Mouse (Mus musculus) hindbrain, embryonic 13.5 days (tissue): ENCODE measurements around the gene Rsad2. TPM values are rescaled to one million over a fixed set of nuclear protein-coding genes. Genes with fewer than 3 reads are reported as not detected.

Source experiments
- microRNA-seq: library from miRNA; unstranded; fragments of <30 nt; microRNA quantifications from one replicate; pipeline ENCODE4, GENCODE M21; 2016
- polyA plus RNA-seq: library from polyadenylated mRNA; unstranded; fragments of >200 nt; fragmentation: Nextera tagmentation; extraction: Ambion mirVana; gene quantifications from 2 replicates; pipeline ENCODE4 v1.2.1, GENCODE M21; 2015

The Rsad2 gene
- polyA plus RNA-seq, 1 experiment from 2014 or later = 0.44 TPM

Small RNAs within 50 kb of the gene (microRNA-seq; reads per million reads assigned to microRNA genes)
- gene Mir6538 = 3.7 reads per million, percentile 10 among the genes with 10 or more reads in this experiment

Other genes starting within 250 kb of the Rsad2 start
- 26.0 and 26.6 TPM in 2 replicates for gene Rnf144a, start 41.2 kb downstream of the Rsad2 start, polyA plus RNA-seq
- gene Cmpk2, start 12.8 kb upstream of the Rsad2 start, polyA plus RNA-seq = 11.4 and 13.2 TPM in 2 replicates